7 mouse cellular contexts compared by ENCODE assay signal in the genomic region with DNA sequence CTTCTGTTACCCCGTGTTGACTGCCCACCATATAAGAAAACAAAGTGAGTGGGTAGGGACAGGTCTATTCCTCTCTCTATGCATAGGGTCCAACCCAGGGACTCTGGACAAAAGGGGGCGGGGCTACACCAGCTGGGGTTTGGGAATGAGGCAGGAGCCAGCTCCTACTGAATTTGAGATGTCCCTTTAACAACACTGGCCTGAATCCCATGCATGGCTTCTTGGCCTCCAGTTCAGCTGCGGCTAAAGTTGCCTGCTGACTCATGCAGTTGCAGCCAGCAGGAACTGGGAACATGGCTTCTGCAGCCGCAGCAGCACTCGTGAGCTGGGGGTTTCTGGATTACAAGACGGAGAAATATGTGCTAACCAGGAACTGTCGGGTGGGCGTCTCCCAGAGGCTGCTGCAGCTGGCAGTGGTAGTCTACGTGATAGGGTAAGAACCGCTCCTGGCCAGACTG. TPM values are rescaled to one million over a fixed set of nuclear protein-coding genes. Genes with fewer than 3 reads are reported as not detected.
DNase-seq lines count a peak whose midpoint lies in the region; ATAC-seq and TF ChIP-seq lines count a peak whose summit lies in the region.

TSS of gene P2rx6 (plus strand) at position 135 of the 458 bp plus-strand sequence.

- H3K4me1 ChIP-seq in heart, adult 2 months (ENCODE audit: control insufficient read depth, insufficient read depth, low read length), result no peaks in the 10 kb centered on the region

- in situ Hi-C loops in Patski (cut with MboI; ENCODE audit: low pct_unique_long_range_greater_than_20kb), result no loop called here

- H3K27ac ChIP-seq in heart, adult 2 months, result no peak within 1 kb of the TSS; the same call in 1 of the 2 replicates

- DNase-seq in Patski (ENCODE audit: low read depth, low spot score), result peak; percentile 56
- peak; percentile 67 for DNase-seq in embryo, embryonic 11 days
- DNase-seq in heart, adult 2 months, result peak; percentile 58 to 69
- DNase-seq in kidney, adult 9 months, result peak; percentile 32
- peak; percentile 80 for DNase-seq in lung, postnatal 10 days
- peak; percentile 58 for DNase-seq in ovary, postnatal 36 days (ENCODE audit: low spot score)

- H3K79me2 ChIP-seq in heart, adult 2 months (replicated peaks; ENCODE audit: control insufficient read depth, insufficient read depth, low read length), result no peaks in the 10 kb centered on the region

- no peak for TF ChIP-seq POLR2A in heart, adult 2 months (IDR thresholded peaks at IDR 0.05; ENCODE audit: insufficient read depth, low read depth, low read length)

- TF ChIP-seq CTCF in Patski (IDR thresholded peaks at IDR 0.05), result no peak
- no peak for TF ChIP-seq CTCF in heart, adult 2 months (IDR thresholded peaks at IDR 0.05)

- POLR2A ChIA-PET in Patski (lab: Charles Lee), result no interaction called here

- CTCF ChIA-PET in Patski (lab: Charles Lee), result interaction anchor here (1.4 to 3.4 kb wide), 4 partner anchors 21 to 55 kb away, joined by 3 to 23 read pairs (median 6); partner anchors contain the start of gene Slc7a4

- H3K9ac ChIP-seq in heart, adult 2 months (ENCODE audit: low read depth, low read length), result 0 out of 2 replicates have a peak within 1 kb of the TSS, but pooled peaks have one; percentile 3

- no peaks in the 10 kb centered on the region for H3K36me3 ChIP-seq in heart, adult 2 months (ENCODE audit: control insufficient read depth, insufficient read depth, low read length)

- ATAC-seq in Patski, result peak; percentile 57
- ATAC-seq in inflammation-experienced regulatory T-cells, adult 6 months, result no peak

- no peak for TF ChIP-seq EP300 in heart, adult 2 months (IDR thresholded peaks at IDR 0.05; ENCODE audit: insufficient read depth, low read depth, low read length)

- no peaks in the 10 kb centered on the region for H3K27me3 ChIP-seq in Patski
- no peaks in the 10 kb centered on the region for H3K27me3 ChIP-seq in heart, adult 2 months (ENCODE audit: control insufficient read depth, insufficient read depth, low read length)

- 4% methylated on average over 10 of the region's 10 CpGs for WGBS in heart, adult 2 months

- intact Hi-C loops in heart, adult 2 months (cut with DNase I), result no loop called here

- peak within 1 kb of the TSS; percentile 44 for H3K4me3 ChIP-seq in heart, adult 2 months

RNA-seq across cellular contexts. Expression of gene P2rx6, which starts in this region (rescaled TPM):
- polyA plus RNA-seq in Patski (2021), result 0.87 TPM
- total RNA-seq in heart, adult 2 months (2021), result under 1 TPM; 0.78 to 0.89 TPM
- polyA plus RNA-seq in heart, adult 2 months (2012; rRNA removed), result 2.9 and 3.7 TPM in 2 replicates
- not detected for polyA plus RNA-seq in inflammation-experienced regulatory T-cells, adult 6 months (2017; shearing (Covaris generic))

Comparison
In these comparisons a context has a peak if more than half of its experiments do, and no peak if none do; other contexts are left out.
1. Peak in DNase-seq and ATAC-seq in Patski; RNA of the gene not detected or under 1 TPM.